Mouse (Mus musculus) CH12.LX (cell line): ENCODE measurements at regions not wholly inside any gene's neighbourhood (a gene's known extent, or its start where the extent isn't known, plus 50 kb on each side); places are given as distances from the start of the nearest gene placed in this dataset.

ENCODE experiments used
- DNase-seq: peaks from one replicate; pipeline ENCODE4 v3.0.0-alpha.2; 2013; ENCODE audit errors: extremely low read depth
- H3K27ac ChIP-seq: 2 replicates; pipeline ENCODE4 v1.5.1; 2012; ENCODE audit warnings: low read depth, mild to moderate bottlenecking, control low read depth, moderate library complexity; ENCODE audit not compliant: insufficient read depth
- H3K27me3 ChIP-seq: replicated peaks from 2 replicates; pipeline ENCODE3; 2012; ENCODE audit warnings: inconsistent platforms
- H3K36me3 ChIP-seq, 2 experiments: replicated peaks in 1 of 2; 2 replicates each; pipeline versions ENCODE3 to v1.6.1; 2012; ENCODE audit warnings: inconsistent platforms in 1 of 2, low read length in 1 of 2, mild to moderate bottlenecking in 1 of 2, mixed read lengths in 1 of 2, moderate library complexity in 1 of 2; ENCODE audit not compliant: control insufficient read depth in 1 of 2, insufficient read depth in 1 of 2
- H3K4me1 ChIP-seq, 2 experiments: 2 replicates each; pipeline ENCODE4 v1.6.1; 2012; ENCODE audit warnings: inconsistent platforms in 1 of 2, moderate library complexity in 1 of 2; ENCODE audit not compliant: insufficient read depth in 2 of 2, control insufficient read depth in 1 of 2
- H3K4me2 ChIP-seq: 2 replicates; pipeline ENCODE4 v1.6.1; 2012; ENCODE audit warnings: low read depth, mild to moderate bottlenecking, control low read depth; ENCODE audit not compliant: poor library complexity, insufficient read depth, severe bottlenecking
- H3K4me3 ChIP-seq, 3 experiments: fragments of 150-350 bp in 1 of 3; sonication (generic) in 1 of 3; replicated peaks in 1 of 3; 2 replicates each; pipeline versions ENCODE3 to v1.5.1; 2011 to 2012; ENCODE audit warnings: low read depth in 2 of 3, low read length in 2 of 3, mild to moderate bottlenecking in 2 of 3, moderate library complexity in 2 of 3, control low read depth in 1 of 3, improper control_type of control experiment in 1 of 3, inconsistent platforms in 1 of 3, mixed read lengths in 1 of 3; ENCODE audit not compliant: poor library complexity in 1 of 3
- H3K79me2 ChIP-seq: replicated peaks from 2 replicates; pipeline ENCODE4 v1.6.1; 2012; ENCODE audit warnings: mild to moderate bottlenecking, moderate library complexity; ENCODE audit not compliant: control insufficient read depth, poor library complexity, insufficient read depth, severe bottlenecking; ENCODE audit errors: extremely low read depth
- H3K9ac ChIP-seq: 2 replicates; pipeline ENCODE4 v1.6.1; 2012; ENCODE audit warnings: low read depth, mild to moderate bottlenecking, control low read depth, moderate library complexity; ENCODE audit not compliant: insufficient read depth
- H3K9me3 ChIP-seq: replicated peaks from 2 replicates; pipeline ENCODE3; 2012; ENCODE audit warnings: low read length, inconsistent platforms, mixed read lengths
- CHD1 ChIP-seq: IDR thresholded peaks from 2 replicates; pipeline ENCODE4 v1.6.1; 2012; ENCODE audit warnings: low read depth, low read length, improper control_type of control experiment, inconsistent platforms
- ELF1 ChIP-seq: IDR thresholded peaks from 2 replicates; pipeline ENCODE4 v1.6.1; 2014; ENCODE audit warnings: low read depth, mild to moderate bottlenecking, inconsistent platforms, low read length, improper control_type of control experiment
- EP300 ChIP-seq: IDR thresholded peaks from 2 replicates; pipeline ENCODE4 v1.6.1; 2011; ENCODE audit warnings: low read length, improper control_type of control experiment
- HCFC1 ChIP-seq: IDR thresholded peaks from 2 replicates; pipeline ENCODE4 v1.6.1; 2012; ENCODE audit warnings: low read depth, mild to moderate bottlenecking, inconsistent platforms, low read length, improper control_type of control experiment
- IRF4 ChIP-seq: IDR thresholded peaks from 2 replicates; pipeline ENCODE4 v1.6.1; 2014; ENCODE audit warnings: low read depth, mild to moderate bottlenecking, inconsistent platforms, low read length, improper control_type of control experiment
- MAX ChIP-seq: IDR thresholded peaks from 2 replicates; pipeline ENCODE4 v1.6.1; 2011; ENCODE audit warnings: low read length, improper control_type of control experiment
- MEF2A ChIP-seq: IDR thresholded peaks from 2 replicates; pipeline ENCODE4 v1.6.1; 2014; ENCODE audit warnings: low read depth, mild to moderate bottlenecking, inconsistent platforms, low read length, improper control_type of control experiment, borderline replicate concordance
- MXI1 ChIP-seq: IDR thresholded peaks from 2 replicates; pipeline ENCODE4 v1.6.1; 2011; ENCODE audit warnings: mild to moderate bottlenecking, low read depth, low read length, improper control_type of control experiment
- MYC ChIP-seq: IDR thresholded peaks from 2 replicates; pipeline ENCODE4 v1.6.1; 2011; ENCODE audit warnings: low read depth, mild to moderate bottlenecking, improper control_type of control experiment, low read length
- NELFE ChIP-seq: IDR thresholded peaks from 2 replicates; pipeline ENCODE4 v1.6.1; 2011; ENCODE audit warnings: low read depth, low read length, improper control_type of control experiment
- NRF1 ChIP-seq: IDR thresholded peaks from 2 replicates; pipeline ENCODE4 v1.6.1; 2014; ENCODE audit warnings: low read depth, mild to moderate bottlenecking, inconsistent platforms, low read length, improper control_type of control experiment, moderate library complexity
- PAX5 ChIP-seq: IDR thresholded peaks from 2 replicates; pipeline ENCODE4 v1.6.1; 2012; ENCODE audit warnings: low read length, inconsistent platforms, mixed read lengths
- POLR2AphosphoS2 ChIP-seq: IDR thresholded peaks from 2 replicates; pipeline ENCODE4 v1.6.1; 2011; ENCODE audit warnings: low read depth, low read length, improper control_type of control experiment
- RCOR1 ChIP-seq: conservative IDR thresholded peaks from 2 replicates; pipeline ENCODE4 v1.6.1; 2012; ENCODE audit warnings: low read depth, mild to moderate bottlenecking, inconsistent platforms, low read length, improper control_type of control experiment
- SMC3 ChIP-seq: IDR thresholded peaks from 2 replicates; pipeline ENCODE4 v1.6.1; 2011; ENCODE audit warnings: low read depth, low read length, improper control_type of control experiment
- TCF12 ChIP-seq: IDR thresholded peaks from 2 replicates; pipeline ENCODE4 v1.6.1; 2014; ENCODE audit warnings: low read depth, mild to moderate bottlenecking, inconsistent platforms, low read length, improper control_type of control experiment
- UBTF ChIP-seq: IDR thresholded peaks from 2 replicates; pipeline ENCODE4 v1.6.1; 2012; ENCODE audit warnings: low read depth, mild to moderate bottlenecking, inconsistent platforms, low read length, improper control_type of control experiment, moderate library complexity
- USF2 ChIP-seq: conservative IDR thresholded peaks from 2 replicates; pipeline ENCODE4 v1.6.1; 2011; ENCODE audit warnings: low read depth, low read length, improper control_type of control experiment
- ZMIZ1 ChIP-seq: IDR thresholded peaks from 2 replicates; pipeline ENCODE4 v1.6.1; 2012; ENCODE audit warnings: low read depth, mild to moderate bottlenecking, inconsistent platforms, low read length, improper control_type of control experiment
- ZNF384 ChIP-seq: IDR thresholded peaks from 2 replicates; pipeline ENCODE4 v1.6.1; 2012; ENCODE audit warnings: low read depth, low read length, improper control_type of control experiment, inconsistent platforms
- dilution Hi-C: fragments of 300-500 bp; cut with MboI; formaldehyde crosslinking; loops from 2 replicates; pipeline ENCODE4 v1.14.3; 2020; ENCODE audit warnings: low sequenced_read_pairs; ENCODE audit not compliant: extremely low pct_unique_long_range_greater_than_20kb, extremely low pct_ligation_motif_present
- in situ Hi-C: fragments of 300-500 bp; cut with MboI; formaldehyde crosslinking; loops from 3 replicates; pipeline ENCODE4 v1.14.3; 2019; ENCODE audit warnings: low sequenced_read_pairs, low pct_ligation_motif_present, low pct_unique_long_range_greater_than_20kb, mixed read lengths

- DNase-seq = no peak
- no peaks in the 10 kb centered on the region for H3K79me2 ChIP-seq
- H3K9me3 ChIP-seq = no peaks in the 10 kb centered on the region
- no peak overlapping the region for H3K4me2 ChIP-seq
- dilution Hi-C loops = no loop called here
- no peak overlapping the region for H3K4me3 ChIP-seq
- no peak for TF ChIP-seq USF2
- no peak for TF ChIP-seq MAX
- TF ChIP-seq ZMIZ1 = no peak
- H3K27me3 ChIP-seq = no peaks in the 10 kb centered on the region
- H3K36me3 ChIP-seq = no peaks in the 10 kb centered on the region
- no peak overlapping the region for H3K9ac ChIP-seq
- no peaks in the 10 kb centered on the region for H3K4me1 ChIP-seq
- no peak overlapping the region for H3K27ac ChIP-seq
- in situ Hi-C loops = loop anchor here (10.0 kb wide), 1 partner anchor 61 kb away; no protein-coding TSS in a partner anchor
Observed at GRCm38 (mm10) chr2:79523441-79523840, 66.9 kb upstream of the Cerkl start.

GRCm38 (mm10) chr2:79527529-79527928 lies 70.9 kb upstream of the Cerkl start:
- H3K36me3 ChIP-seq = no peaks in the 10 kb centered on the region
- in situ Hi-C loops = loop anchor here (10.0 kb wide), 1 partner anchor 57 kb away; no protein-coding TSS in a partner anchor
- no peak for DNase-seq
- no peak overlapping the region for H3K4me2 ChIP-seq
- no peaks in the 10 kb centered on the region for H3K27me3 ChIP-seq
- H3K9me3 ChIP-seq = no peaks in the 10 kb centered on the region
- no peak overlapping the region for H3K27ac ChIP-seq
- no peaks in the 10 kb centered on the region for H3K79me2 ChIP-seq
- H3K9ac ChIP-seq = no peak overlapping the region
- H3K4me3 ChIP-seq = no peak overlapping the region
- no peaks in the 10 kb centered on the region for H3K4me1 ChIP-seq
- TF ChIP-seq USF2 (no peak), MYC (no peak), EP300 (no peak), MEF2A (no peak), UBTF (no peak), CHD1 (no peak)
- dilution Hi-C loops = no loop called here

GRCm38 (mm10) chr2:79528347-79528990 lies 71.9 kb upstream of the Cerkl start:
- Histone ChIP-seq H3K36me3 (no peaks in the 10 kb centered on the region), H3K4me3 (no peak overlapping the region), H3K79me2 (no peaks in the 10 kb centered on the region), H3K27me3 (no peaks in the 10 kb centered on the region), H3K4me1 (no peaks in the 10 kb centered on the region), H3K27ac (no peak overlapping the region), H3K9me3 (no peaks in the 10 kb centered on the region), H3K9ac (no peak overlapping the region), H3K4me2 (no peak overlapping the region)
- no peak for DNase-seq
- dilution Hi-C loops (no loop called here), in situ Hi-C loops (loop anchor here (10.0 kb wide), 1 partner anchor 56 kb away; no protein-coding TSS in a partner anchor)
- no peak for TF ChIP-seq PAX5
- TF ChIP-seq NELFE = no peak
- no peak for TF ChIP-seq IRF4
- no peak for TF ChIP-seq ZNF384
- TF ChIP-seq TCF12 = no peak
- no peak for TF ChIP-seq USF2
- no peak for TF ChIP-seq MYC
- no peak for TF ChIP-seq EP300
- no peak for TF ChIP-seq UBTF
- TF ChIP-seq ZMIZ1 = no peak
- TF ChIP-seq NRF1 = no peak
- no peak for TF ChIP-seq SMC3
- no peak for TF ChIP-seq RCOR1
- TF ChIP-seq HCFC1 = no peak
- no peak for TF ChIP-seq MXI1
- no peak for TF ChIP-seq MEF2A
- TF ChIP-seq ELF1 = no peak
- no peak for TF ChIP-seq MAX
- no peak for TF ChIP-seq POLR2AphosphoS2
